Mouse (Mus musculus) lung, postnatal 10 days (tissue): Measurements from ENCODE around the gene 2510039O18Rik.
A peak's percentile ranks its signal among the peaks of the same experiment; 100 is the strongest.

Experiments used
- DNase-seq: peaks from one replicate; pipeline ENCODE4 v3.0.0; 2021

Gene 2510039O18Rik

DNA sequence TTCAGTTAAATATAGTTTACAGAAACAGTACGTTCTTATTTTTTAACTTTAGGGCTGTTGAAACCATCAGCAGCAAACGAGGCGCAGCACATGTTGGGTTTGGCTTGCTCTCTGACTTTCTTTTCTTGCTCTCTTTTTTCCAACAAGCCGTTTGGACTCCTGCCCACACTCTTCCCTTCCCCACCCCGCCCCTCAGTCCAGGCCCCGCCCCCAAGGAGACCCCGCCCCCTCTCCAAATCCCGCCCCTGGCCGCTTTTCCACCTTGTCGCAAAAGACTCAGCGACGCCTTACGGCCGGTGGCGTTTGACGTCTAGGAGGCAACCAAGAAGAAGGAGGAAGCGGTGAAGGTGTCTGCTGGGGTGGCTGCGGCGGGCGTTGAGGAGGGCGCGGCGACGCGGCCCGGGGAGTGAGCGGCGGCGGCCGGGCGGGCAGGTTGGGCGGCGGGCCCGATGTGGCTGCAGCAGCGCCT is at the start of gene 2510039O18Rik:
TSS of gene 2510039O18Rik (plus strand) at position 320 of the 469 bp plus-strand sequence.
- DNase-seq: peak; percentile 91

DNA sequence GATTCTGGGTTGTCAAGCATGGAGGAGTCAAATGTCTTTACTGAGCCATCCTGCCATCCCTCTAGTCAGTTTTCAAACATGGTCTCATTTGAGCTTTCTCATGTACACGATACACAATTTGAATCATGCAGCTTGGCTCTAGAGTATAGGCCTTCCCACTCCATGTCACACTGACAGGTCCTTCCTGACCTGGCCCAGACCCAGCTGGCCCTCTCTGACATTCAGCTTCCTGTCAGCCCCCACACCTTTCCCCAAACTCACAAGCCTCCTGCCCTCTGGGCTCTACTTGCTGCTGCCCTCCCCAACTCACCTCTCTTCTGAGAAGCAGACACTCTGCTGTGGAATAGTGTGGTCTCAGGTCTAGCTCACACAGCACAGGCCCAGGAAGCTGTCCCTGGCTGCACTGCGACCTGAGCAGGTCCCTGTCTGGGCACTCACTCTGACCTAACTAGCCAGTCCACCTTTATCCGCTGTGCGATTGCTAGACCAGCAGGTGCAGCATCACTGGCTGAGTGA is 44.8 kb upstream of the 2510039O18Rik start:
- DNase-seq: no peak

DNA sequence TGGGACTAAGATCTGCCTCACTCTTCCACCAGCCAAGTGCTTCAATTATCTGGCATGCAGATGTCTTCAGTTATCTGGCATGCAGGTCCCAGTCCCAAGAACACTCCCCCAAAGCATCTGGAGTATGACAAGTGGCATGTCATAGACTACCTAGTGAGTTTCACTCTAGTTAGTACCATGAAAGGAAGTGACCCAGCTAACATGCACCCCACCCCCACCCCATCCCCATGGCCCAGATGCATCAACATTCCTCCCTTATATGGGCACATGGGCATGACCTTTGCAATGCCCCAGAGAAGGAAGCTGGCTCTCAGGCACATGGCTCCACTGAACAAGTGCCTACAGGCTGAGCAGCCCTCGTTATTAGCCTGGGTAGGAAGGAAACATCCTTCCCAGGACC is 44.3 kb upstream of the 2510039O18Rik start:
- no peak for DNase-seq

DNA sequence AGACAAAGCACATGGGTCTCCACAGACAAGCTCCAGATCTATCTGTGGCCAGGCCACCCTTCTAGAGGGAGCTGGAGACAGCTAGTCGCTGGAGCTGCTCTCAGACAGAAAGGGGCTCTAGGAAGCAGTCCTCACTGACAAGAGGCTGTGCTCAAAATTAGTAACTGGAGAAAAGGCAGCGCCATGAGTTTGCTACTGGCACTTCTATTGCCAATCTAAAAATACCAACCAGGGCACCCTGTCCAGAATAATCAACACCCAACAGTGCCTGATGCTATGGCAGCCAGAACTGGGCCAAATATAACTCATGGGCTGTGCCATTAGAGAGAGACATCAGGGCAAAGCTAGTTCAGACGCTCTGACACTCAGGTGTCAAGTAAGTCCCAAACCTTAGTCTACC is 43.3 kb upstream of the 2510039O18Rik start:
- no peak for DNase-seq

DNA sequence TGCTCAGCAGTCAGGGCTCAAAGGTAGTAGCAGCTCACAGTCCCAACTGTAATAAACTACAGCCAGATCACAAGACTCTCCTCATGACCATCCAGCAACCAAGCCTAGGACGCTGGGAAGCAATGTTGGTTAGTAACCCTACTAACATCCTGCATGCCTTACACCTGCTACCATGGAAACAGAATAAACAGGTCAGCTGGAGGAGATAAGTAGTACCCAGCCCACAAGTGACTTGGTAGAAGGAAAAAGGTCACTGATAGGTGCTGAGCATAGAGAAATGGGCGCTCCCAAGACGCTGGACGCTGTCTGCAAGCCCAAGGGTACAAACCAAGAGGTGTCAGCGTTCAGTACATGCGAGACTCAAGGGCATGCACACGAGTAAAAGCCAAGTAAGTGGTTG is 40.2 kb upstream of the 2510039O18Rik start:
- DNase-seq: no peak

DNA sequence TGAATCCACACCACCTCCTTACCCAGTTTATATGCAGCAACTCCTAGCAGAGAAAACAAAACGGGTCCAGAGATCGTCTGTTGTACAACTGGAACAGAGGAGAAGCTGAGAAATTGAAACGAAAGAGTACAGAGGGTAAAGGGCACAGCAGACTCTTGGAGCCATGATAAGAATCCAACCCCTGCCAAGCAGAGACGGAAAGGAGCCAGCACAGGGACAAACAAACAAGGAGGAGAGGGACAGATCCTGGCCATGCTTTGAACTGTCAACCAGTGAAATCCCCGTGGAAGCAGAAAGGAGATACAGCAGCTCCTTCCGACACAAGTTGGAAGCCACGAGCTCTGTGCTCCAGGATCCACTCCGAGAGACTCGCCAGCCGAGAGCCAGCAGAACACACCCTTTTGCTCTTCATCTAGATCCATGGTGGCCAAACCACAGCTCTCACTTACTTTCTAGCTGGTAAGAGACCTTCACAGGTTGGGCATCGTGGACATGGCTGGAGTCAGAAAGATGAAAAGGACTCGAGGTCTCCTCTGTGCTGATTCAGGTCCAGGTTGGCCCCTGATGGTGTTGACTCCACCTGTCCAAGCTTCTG is 37.7 kb upstream of the 2510039O18Rik start:
- no peak for DNase-seq

DNA sequence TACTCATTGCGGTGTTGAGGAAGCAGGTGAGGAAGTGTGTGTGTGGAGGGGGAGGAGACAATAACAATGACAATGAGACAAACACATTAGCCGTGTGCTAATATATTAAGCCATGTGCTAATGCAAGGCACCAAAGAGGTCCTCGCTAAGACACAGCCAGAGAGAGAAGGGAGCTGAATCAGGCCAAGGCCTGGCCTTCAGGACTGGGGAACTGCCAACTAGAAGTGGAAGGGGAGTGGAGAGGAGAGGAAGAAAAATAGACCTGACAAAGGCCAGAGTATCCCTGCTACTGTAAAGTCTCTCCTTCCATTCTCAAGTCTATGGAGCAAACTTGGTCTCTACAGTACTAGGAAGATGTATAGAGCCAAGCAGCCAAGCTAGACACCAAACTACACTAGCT is 37.1 kb upstream of the 2510039O18Rik start:
- DNase-seq: no peak

DNA sequence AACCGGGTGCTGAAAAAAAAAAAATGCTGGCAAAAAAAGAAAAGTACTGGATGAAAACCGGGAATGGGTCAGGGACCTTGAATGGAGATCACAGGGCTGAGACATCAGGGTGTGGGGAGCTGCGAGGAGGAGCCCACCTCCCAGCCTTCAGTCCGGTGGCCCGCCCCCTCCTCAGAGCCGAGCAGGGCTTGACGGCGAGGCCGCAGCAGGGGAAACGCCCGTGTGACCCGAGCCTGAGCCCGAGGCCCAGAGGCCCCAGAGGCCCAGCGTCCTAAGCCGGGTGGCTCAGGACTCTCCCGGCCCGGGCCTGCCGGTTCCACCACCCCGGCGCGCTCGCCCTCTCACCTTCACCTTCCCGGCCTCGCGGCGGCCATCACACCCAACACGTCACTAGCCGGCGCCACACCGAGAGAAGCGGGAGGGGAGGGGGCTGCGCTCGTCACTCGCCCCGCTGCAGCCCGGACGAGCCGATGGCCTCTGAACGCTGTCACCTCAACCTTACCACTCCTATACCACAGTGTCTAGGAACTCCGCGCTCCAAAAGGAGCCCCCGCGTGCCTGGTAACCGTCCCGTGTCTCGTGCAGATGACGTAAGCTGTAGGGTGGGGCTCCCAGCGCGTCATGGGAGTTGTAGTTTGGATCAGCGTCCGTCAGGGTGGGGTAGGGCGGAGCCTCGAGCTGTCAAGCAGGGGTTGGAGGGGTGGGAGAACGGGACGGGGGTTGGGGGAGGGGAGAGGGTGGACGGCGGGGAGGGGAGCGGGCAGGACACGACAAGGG is 36.2 kb upstream of the 2510039O18Rik start, which contains the start of gene Mfn2:
TSS of gene Mfn2 (minus strand) at position 392 of the 777 bp plus-strand sequence.
- DNase-seq: peak; percentile 93

DNA sequence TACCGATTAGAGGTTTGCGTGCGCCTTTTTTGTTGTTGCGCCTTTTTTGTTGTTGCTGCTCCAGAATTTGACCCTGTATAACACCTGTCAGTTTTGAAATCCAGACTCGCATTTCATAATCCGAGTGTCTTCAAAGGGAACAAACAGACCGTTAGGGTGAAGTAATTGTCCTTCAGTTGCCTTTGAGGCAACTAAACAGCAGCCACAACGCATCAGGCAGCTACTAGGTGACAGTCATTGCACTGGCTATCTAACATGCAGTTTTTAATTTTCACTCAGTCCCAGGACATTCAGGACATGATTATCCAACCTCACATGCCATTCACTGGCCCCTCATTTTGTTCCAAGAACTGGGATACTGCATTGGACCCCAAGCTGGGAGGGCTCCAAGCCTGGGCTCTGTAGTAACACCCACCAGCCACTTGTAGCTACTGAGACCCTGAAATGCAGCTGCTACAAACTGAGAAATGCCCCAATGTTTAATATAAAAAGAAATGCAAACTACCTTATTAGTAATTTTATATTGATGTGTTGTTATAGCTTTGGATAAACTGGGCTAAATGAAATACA is 35.5 kb upstream of the 2510039O18Rik start:
- no peak for DNase-seq

DNA sequence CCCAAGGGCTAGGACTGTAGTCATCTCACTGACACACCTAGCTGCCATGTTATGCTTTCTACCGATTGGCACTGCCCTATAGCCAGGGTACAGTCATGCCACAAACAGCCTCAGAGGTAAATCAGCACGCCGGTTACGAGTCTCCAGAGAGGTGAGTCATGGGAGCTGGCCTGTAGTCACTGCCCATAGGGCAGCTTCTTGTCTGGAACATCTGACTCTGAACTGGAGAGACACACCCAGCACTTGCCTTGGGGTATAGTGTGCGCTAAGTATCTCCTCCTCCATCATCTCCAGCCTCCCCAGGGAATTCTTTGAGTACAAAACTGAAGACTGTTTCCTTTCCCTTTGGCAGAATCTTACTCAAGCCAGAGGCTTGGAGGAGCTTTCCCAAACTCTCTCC is 34.5 kb upstream of the 2510039O18Rik start:
- DNase-seq: no peak

DNA sequence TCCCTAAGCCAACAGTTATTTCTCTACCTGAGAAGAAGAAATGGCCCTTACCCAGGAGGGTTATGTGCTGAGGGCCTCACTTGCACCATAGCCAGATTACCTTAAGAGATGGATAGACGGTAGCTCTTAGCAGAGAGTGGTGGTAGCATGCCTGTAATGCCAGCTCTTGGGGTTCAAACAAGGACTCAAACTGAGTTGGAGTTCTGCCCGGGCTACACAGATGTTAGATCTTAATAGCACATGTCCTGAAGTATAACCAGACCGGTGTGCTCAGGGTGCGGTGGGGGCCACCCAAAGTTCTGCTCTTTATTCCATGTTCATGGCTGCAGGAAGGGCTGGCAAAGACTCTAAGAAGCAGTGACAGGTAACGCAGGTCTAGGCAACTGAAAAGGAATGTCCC is 31.2 kb upstream of the 2510039O18Rik start:
- DNase-seq: peak; percentile 14

DNA sequence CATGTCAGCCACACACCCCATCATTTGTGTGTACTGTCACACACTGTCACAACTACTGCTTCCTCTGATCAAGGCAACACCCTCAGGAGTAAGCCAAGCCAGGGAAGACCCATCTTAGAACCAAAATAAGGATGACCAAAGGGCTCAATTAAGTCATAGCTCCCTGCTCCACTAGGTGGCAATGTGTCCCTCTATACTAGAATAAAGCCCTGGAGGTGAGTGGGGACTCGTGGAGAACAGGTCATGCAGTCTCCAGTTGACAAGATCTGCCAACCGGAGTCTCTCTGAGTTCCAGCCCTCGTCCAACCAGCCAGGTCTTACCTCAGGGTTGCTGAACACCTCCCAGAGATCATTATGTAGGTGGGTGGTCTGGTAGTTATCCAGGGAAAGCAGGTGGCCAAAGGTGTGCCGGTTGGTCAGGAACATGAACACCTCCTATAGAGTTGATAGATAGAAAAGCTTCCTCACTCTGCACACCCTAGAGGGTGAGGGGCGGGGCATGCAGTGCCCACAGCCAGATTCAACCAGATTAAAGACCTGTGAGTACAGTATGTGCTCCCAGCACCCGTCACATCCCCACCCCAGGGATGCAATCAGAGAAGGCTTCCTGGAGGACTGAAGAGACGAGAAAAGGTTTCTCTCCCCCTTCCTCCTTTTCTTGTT is 22.1 kb upstream of the 2510039O18Rik start:
- peak; percentile 72 for DNase-seq

DNA sequence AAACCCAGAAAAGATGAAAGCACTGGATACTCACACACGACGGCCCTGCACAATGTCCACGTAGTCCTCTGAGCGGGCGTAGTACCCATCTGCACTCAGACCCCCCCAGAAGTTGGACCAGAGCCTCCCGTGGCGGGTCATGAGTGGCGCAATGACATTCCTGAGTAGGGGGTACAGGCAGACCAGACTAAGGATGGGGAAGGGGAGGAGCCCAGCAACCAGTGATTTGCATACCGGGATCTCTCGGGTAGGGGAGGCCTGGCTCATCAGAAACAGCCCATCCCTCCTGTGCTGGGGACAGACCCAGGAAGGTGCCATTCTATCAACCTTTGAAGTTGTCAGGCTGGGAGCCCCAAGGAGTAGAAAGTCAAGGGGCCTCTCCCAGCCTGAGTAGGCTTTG is 19.7 kb upstream of the 2510039O18Rik start:
- DNase-seq: no peak

DNA sequence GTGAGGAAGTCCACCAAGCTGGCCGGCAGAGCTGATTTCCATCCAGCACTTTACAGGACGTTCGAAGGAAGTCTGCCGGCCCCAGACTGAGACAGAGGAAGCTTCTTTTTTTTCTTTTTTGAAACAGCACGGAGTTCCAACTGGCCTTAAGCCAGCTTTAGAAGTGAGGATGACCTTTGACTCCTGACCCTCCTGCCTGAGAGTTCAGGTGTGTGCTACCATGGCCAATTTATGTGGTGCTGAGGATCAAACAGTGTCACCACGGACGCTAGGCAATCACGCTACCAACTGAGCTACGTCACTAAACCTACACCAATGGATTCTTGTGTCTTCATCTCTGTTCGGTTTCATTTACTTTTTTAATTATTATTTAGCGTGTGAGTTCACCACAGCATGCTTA is 18.4 kb upstream of the 2510039O18Rik start:
- DNase-seq: no peak

DNA sequence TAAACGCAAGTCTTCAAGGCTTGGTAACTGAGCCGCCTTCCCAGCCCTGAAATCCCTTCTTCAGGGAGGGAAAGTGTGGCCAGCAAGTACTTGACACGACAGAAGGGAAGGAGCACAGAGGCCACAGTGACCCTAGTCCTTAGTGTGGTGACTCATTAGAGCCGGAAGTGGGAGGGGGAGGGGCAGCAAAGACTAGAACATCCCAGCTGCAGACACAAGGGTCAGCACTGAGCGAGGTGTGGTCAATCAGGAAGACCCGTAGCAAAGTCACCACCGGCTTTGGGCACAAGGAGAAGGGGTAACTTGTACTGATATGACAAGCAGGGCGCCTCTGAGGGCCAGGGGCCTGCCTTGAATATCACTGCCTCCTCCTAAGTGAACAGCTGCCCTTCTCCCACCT is 13.0 kb upstream of the 2510039O18Rik start:
- peak; percentile 70 for DNase-seq

DNA sequence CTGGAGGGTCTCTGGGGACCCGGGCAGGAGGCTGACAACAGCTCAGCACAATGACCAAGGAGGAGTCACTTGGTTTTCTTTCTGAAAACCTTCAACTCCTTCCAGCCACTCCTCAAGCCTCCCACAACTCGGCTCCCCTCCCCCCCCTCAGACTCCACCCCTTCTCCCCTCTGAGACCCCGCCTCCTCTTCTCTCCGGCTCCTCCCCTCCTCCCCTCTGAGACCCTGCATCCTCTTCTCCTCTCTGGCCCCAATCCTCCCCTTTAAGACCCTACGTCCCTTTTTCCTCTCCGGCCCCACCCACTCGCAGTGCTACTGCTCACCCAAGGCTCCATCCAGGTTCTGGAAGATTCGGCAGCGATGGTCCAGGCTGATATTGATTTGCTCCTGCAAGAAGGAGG is 12.6 kb upstream of the 2510039O18Rik start:
- DNase-seq: no peak

DNA sequence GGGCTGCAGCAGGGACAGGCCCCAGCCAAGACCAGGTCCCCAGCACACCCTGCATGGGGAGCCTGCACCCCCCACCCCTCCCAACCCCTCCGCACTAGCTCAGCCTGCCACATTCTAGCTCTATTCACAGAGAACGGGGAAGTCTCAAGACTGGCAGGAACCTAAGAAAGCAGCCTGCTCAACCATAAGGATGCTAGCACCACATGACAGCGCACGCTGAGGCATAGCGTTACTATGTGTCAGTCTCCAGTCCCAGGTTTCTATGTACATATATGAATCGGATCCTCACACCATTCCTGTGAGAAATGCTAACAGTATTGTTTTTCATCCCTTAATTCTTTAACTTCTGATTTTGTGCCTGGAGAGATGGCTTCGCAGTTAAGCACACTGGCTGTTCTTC is 12.2 kb upstream of the 2510039O18Rik start:
- DNase-seq: no peak

DNA sequence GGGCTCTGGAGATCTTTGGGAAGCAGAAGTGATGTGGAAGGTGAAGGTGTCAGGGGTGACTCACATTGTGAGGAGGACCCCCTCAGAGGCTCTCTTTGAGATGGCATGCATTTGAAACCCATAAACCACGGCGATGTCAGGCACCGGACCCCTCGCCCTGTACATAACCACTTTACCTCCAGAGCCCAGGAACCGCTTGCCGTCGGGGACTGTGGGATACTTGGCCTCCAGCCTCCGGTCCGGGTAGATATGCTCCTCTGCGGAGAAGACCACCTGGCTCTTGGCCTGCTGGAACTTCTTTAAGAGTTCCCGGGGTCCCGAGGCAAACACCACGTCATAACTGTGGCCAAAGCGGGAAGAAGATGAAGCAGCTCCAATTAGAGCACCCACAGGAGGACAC is 9.7 kb upstream of the 2510039O18Rik start:
- no peak for DNase-seq

DNA sequence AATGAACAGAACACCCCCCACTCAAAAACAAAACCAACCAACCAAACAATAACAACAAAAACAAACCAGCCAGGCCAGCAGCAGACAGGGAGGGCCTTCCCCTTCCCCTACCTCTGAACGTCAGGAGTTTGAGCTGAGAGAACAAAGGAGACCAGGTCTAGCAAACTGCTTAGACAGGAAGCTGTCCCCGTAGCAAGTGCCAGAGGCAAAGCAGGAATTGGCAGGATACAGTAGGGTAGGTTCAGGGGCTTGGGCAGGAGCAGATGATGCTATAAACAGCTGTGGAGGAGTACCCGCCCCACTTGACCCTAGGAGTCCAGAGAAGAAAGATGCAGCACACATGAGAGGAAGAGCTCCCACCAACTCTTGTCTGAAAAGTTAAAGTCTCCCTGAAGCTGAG is 6.6 kb upstream of the 2510039O18Rik start:
- no peak for DNase-seq

DNA sequence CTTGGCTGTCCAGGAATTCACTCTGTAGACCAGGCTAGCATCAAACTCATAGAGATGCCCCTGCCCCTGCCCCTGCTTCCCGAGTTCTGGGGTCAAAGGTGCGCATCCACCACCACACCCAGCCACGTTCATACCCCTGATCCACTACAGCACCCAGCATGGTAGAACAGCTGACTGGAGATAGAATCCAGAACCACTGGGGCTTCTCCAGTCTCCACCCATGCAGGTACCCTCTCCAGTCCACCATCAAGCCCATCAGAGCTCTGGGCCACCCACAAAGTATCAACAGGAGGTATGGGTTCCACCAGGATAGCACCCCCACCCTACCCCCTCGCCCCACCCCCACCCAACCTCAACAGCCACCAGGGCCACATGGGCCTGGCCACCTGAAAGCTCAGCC is 6.1 kb upstream of the 2510039O18Rik start:
- no peak for DNase-seq

DNA sequence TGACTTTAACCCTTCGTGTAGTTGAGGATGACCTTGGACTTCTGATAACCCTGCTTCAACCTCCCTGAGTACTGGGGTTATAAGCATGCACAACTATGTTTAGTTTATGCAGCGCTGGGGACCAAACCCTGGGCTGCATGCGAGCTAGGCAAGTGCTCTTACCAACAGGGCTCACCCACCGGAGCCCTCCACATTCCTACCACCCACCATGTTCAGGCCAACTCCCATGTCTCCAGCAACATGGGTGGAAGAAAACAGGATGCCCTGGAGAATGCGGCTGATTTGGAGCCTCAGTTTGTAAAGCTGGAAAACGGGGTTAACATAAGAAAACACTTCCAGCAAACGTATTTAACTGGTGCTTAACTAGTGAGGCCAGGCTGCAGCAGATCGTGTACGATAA is 4.8 kb upstream of the 2510039O18Rik start:
- no peak for DNase-seq

DNA sequence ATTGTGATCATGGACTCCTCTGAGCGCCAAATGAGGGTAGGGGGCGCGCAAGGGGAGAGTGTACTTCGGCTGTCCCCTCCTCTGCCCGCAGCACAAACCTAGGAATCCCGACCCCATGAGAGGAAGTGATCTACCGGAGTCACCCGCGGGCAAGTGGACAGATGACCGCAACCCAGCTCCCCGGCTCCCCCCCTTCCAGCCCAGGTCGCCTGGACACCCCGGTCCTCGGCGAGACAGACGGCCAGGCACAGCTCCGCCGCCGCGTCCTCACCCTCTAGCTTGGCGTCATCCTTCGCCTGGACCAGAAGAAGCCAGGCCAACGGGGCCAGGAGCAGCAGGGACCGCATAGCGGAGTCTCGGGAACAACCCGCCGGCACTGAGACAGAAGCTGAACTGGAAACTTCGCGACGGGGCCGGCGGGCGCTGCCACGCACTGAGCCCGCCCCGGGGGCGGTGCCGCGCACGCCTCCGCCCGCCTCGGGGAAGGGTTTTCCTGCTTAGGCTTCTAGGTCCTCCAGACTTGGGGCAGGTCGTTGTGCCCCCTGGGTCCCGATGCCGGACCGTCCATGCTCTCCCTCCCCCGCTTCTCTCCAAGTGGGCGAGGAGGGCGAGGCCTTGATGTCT is 4.3 kb upstream of the 2510039O18Rik start, which contains the start of gene Plod1:
TSS of gene Plod1 (minus strand) at position 437 of the 624 bp plus-strand sequence.
- DNase-seq: peak; percentile 92

DNA sequence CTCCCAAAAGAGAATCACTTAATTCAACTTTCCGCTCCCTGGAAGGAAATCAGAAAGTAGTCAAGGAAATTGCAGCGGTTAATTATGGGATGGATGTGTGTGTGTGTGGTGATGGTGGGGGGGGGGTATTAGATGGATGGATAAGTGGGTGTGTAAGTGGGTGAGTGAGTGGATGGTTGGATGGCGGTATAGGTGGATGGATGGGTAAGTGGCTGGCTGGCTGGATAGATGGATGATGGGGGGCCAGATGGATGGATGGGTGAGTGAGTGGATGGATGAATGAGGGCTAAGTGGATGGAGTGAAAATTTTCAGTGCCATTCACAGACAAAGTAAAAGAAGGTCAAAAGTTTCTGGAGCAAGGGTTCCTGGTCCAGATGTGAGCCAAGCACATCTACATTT is 3.7 kb upstream of the 2510039O18Rik start:
- no peak for DNase-seq
